Comparison of ENCODE assay signal across 17 mouse cellular contexts in genomic region chr8:8700821-8701220, GRCm38 (mm10).
"Had no signal": no experiment of that assay in that cellular context is flagged by ENCODE, and none has a peak within 500 bp of the region (broad histone marks: within the 10 kb centered on the region; RNA-seq: fewer than 3 reads in every experiment).

No protein-coding gene starts in this region.

- H3K4me1 ChIP-seq: midbrain, embryonic 10.5 days; neural tube, embryonic 13.5 days; neural tube, embryonic 15.5 days had no signal

- H3K36me3 ChIP-seq: midbrain, embryonic 10.5 days; neural tube, embryonic 13.5 days; neural tube, embryonic 15.5 days had no signal

- DNase-seq: lung, adult 18-20 months; lung, embryonic 14.5 days; lung, postnatal 10 days; lung, postnatal 4 days; midbrain, embryonic 14.5 days; retina, postnatal 1 day; right cerebral cortex, adult 18-20 months; right cerebral cortex, postnatal 25 days; right cerebral cortex, postnatal 4 days; spleen, adult 18-20 months; thymus, adult 18-20 months; thymus, postnatal 25 days; thymus, postnatal 4 days had no signal

- H3K27me3 ChIP-seq: neural tube, embryonic 13.5 days; neural tube, embryonic 15.5 days had no signal

- H3K9ac ChIP-seq: lung, embryonic 14.5 days; neural tube, embryonic 13.5 days; neural tube, embryonic 15.5 days had no signal

- H3K9me3 ChIP-seq: midbrain, embryonic 10.5 days; neural tube, embryonic 13.5 days; neural tube, embryonic 15.5 days had no signal

- H3K27ac ChIP-seq: midbrain, embryonic 10.5 days; neural tube, embryonic 13.5 days; neural tube, embryonic 15.5 days had no signal

- H3K4me3 ChIP-seq: midbrain, embryonic 10.5 days; myocyte; neural tube, embryonic 13.5 days; neural tube, embryonic 15.5 days had no signal
